Mouse (Mus musculus) activated CD4-positive, CD25-positive, alpha-beta regulatory T cell, adult 4 months (primary cell): ENCODE results near the gene Col17a1. TPM values are rescaled to one million over a fixed set of nuclear protein-coding genes. Genes with fewer than 3 reads are reported as not detected.

Experiments
- ATAC-seq: one replicate; pipeline ENCODE4 v1.8.0; 2017
- polyA plus RNA-seq, 2 experiments: library from polyadenylated mRNA; unstranded; fragments of 100-300 nt; shearing (Covaris generic); gene quantifications; one replicate each; pipeline ENCODE4 v1.2.1; 2017

Gene Col17a1
- polyA plus RNA-seq, 2 experiments from 2014 or later: not detected

DNA sequence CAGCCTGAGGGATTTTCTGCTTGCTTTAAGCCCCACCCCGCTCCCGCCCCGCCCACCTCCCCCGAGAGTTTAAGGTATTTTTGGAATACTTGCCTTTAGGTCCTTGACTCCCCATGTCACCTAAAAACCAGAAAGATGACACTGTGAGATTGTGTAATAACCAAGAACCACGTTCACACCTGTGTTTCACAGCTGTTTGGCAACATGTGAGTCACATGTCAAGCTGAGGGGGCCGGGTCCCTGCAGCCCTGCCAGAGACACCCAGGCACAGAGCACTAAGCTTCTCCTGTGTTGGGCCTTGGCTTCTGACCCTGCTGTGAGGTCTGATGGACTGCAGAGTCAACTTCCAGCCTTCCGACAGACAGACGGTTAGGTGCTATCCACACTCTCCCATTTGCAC is 24.3 kb downstream of the Col17a1 start:
- no peak for ATAC-seq

DNA sequence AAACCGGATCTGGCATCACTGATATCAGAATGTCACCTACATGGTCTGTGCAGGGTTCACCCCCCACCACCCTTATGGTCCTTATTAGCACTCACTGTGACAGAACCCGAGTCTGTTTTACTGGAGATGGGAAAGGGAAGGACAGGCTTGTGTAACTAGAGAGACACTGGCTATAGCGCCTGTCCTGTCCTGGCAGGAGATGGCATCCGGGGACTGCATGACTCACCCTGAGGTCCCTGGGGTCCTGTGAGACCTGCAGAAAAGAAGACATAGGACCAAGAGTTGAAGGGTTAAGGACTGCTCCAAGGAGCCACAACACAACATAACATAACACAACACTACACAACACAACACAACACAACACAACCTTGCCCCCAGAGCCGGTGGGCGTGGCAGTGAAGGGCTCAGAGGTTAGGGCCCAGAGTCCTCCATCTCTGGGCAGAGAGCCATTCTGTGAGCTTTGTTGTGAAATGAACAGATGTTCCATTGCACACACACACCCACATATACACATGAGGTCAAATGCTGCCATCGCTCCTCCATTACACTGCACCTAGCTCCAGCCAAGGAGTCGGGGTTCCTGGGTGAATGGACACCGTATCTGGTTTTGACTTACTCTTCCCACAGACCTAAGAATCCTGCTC is 32.0 kb downstream of the Col17a1 start:
- ATAC-seq: no peak

DNA sequence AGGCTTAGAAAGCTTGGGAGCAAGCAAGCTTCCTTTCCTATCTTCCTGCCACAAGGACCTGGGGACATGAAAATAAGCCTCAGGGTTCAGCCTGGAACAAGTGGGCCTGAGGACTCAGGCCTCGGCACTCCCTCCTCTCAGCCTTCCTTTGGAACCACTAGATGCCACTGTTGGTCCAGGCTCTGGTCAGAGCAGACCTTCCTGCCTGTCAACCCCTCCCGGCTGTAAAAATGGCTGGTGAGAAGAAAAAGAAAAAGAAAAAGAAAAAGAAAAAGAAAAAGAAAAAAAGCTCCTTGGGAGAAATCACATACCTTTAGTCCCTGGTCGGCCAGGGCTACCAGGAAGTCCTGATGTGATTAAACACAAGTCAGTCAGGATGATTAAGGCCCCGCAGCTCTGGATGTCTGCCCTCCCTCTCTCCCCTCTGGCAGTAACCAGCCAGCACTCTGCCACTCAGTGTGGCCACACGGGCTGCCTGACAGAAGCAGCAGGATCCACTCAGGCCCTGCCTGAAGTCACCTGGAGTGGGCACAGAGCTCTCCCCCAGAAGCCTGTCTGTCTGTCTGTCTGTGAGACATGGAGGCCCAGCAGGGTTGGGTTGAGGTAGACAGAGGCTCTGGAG is 32.9 kb downstream of the Col17a1 start:
- ATAC-seq: no peak

DNA sequence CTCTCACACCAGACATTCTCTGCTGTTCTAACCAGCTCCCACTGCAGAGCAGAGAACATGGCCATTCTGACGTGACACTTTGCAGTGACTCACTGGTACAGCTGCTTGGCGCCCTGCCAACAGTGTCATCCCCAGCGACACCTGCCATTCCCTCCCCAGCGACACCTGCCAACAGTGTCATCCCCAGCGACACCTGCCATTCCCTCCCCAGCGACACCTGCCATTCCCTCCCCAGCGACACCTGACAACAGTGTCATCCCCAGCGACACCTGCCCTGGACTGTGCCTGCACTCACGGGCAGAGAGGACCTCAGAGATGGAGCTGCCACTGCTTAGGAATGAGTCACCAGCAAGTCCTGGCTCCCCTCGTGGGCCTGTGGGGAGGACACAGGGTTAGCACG is 37.0 kb downstream of the Col17a1 start:
- no peak for ATAC-seq

DNA sequence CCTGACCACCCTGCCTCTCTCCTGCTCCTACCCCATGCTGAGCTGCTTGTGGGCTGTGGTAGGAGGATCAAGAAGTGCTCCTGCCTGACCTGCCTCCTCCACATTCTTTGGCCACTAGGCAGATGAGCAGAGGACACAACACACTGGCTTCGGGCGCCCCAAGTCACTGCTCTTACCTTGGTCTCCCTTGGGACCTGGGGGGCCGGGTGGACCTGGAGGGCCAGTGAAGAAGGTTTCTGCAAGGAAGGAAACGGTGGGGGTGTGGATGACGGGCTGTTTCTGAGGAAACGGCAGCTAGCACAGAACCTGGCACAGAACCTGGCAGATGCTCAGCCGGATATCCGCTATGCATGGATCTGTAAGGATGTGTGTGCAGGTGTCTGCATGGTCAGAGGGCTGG is 38.7 kb downstream of the Col17a1 start:
- no peak for ATAC-seq

DNA sequence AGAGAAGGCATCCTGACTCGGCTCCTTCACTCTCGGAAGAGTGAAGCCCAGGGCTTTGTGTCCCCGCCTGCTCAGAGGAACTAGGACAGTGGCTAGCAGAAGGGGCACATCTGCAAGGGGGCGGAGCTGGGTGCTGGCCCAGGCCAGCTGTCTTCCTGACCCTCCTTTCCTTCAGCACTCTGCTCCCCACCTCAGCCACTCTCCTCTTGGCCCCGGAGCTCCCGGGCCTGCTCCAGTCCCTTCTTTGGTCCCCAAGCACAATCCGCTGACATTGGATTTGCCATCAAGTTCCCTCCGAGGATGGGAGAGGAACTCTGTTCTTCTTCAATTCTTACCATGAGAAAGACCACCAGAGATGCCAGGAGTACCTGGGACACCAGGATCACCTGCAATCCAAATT is 39.6 kb downstream of the Col17a1 start:
- ATAC-seq: no peak

DNA sequence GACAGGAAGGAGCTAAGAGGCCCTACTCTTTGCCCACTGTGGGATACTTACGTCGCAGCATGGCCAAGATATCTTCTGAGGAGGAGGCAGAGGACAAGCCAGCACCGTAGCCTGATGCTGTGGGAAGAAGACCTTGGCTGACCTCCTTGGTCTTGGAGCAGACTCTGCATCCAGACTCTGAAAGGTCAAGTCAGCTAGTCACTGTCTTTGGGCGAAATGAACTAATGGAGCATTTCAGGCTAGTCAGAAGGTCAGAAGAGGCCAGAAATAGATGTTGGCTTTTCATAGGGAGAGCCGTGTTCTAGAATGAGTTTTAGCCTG is 40.8 kb downstream of the Col17a1 start:
- ATAC-seq: no peak

DNA sequence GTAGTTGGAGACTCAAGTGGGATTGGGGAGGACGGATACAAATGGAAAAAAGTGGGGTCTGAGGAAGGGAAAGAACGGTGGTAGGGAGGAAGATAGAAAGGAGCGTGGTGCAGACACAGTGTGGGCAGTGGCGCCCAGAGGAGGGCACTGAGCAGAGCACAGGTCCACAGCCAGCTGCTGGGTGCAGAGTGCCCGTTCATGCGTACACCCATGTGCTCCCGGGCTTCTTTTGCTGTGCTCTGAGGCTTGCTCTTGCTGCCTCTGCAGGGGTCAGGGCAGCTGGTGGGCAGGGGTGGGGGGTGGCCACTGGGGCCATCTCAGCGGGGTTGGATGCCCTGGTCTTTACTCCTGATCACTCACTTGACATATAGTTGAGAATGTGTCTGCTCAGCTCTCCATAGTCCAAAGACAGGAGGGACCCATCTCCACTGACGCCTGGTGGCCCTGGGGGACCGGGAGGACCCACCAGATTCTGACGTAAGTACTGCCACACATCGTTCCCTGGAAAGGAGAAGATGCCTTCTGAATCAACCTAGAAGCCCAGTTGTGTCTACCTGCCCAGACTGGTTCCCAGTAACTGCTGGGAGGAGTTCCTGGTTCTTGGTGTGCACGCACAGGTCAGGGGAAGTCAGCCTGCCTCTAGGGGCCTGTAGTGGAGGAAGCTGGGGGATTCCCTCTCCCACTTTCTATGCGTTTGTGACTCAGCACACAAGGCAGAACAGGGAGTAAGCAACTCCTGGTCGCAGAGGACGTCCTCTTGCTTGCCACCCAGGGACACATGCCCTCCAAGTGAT is 41.3 kb downstream of the Col17a1 start:
- ATAC-seq: no peak

DNA sequence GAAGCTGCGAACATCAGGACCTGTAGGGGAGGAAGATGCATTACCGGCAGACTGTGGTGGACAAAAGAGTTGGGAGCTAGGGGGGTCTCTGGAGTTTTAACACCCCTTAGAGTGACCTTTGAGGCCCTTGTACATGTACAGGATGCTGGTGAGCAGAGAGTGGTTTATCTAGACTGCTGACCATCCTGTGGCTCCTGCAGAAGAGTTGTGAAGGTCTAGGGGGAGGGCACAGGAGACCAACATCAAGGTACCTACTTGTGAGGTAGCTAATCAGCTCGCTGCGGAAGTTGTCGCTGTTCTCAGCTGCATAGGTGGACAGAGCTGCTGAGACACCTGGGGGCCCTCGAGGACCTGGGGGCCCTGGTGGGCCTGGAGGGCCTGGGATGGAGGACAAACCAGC is 42.8 kb downstream of the Col17a1 start:
- no peak for ATAC-seq

DNA sequence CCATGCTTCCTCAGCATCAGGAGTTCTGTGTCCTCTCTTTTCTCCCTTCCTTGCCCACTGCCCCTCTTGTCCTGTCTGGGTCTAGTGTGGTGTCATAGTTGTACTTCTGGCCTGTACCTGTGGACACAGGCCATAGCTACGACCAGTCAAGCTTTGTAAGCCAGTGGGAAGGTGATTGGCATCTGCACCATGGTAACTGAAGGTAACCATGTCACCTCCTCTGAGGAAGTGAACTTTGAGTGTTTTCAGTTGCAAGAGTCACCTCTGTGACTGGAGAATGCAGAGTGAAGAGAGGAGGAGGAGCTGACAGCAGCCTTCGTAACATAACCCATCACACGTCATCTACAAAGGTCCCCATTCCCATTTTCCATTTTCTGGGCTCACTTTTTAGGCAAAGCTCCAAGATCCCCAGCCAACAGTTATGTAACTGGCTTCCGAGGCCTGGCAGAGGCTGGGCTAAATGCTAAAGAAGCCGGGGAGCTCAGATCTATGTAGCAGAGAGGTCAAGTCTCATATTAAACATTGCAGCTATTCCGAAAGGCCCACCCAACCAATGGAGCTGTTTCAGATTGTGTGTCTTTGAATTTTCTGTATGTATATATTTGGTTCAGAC is 45.3 kb downstream of the Col17a1 start:
- ATAC-seq: no peak

DNA sequence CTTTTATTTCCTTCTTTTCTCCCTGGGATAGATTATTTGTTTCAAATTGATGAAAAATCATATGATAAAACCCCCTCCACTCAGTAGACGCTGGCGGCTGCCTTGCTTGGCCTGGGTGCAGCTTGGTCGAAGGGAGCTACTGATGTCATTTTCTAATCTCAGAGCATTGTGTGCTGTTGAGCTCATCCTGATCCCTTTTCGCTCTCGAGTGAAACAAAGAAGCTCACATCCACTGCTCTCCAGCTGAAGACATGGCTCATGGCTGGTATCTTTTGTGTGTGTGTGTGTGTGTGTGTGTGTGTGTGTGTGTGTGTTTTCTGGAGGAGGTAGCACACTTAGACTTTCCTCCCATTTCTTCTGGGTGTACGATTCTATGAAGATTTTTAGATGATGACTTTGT is 46.3 kb downstream of the Col17a1 start:
- no peak for ATAC-seq

DNA sequence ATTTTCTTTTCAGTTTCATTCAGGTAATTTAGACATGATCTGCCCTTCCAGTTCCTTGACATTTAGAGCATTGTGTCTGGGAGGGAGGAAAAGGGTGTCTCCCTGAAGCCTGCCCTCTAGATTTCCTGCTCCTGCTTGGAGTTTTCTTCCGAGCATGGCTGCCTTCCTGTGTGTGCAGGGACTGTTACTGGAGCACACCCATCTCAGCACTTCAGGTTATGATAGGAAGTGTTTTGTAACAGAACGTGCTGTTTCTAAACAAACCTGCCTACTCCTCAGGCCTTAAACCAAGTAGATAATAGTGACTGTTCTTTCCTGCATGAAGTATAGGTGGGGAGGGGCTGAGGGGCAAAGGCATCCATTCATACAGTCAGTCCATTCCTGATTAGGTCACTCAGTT is 48.0 kb downstream of the Col17a1 start:
- no peak for ATAC-seq

DNA sequence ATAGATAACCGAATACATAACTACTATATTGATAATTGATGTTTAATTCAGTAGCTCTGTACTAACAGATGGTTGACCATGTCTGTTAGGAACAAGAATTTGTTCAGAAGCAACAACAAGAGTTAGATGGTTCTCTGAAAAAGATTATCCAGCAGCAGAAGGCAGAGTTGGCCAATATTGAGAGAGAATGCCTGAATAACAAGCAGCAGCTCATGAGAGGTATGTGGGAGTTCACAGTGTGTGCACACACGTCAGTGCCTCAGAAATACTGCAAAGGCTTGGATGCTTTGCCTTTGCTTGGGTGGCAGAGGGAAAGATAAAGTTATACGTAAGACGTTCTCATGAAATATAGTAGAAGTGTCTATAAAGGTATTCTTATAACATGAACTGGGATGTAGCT is 56.5 kb downstream of the Col17a1 start:
- no peak for ATAC-seq

DNA sequence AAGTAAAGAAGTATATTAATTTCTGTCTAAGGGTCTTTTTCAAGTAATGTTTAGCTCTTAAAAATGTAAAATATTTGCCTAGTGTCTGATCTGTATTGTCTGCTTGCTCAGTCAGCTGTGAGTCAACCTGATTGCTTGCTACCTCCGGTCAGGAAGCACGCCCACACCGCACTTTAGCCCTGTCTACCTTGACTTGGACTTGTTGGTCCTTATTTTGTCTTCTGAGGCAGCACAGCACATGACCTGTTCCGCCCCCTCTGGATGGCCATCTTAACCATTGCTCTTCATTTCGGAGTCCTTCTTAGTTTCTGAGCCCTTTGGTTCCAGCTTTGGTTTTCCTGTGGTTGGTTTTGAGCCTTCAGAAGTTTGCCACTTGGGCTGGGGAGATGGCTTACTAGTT is 60.1 kb downstream of the Col17a1 start:
- no peak for ATAC-seq

DNA sequence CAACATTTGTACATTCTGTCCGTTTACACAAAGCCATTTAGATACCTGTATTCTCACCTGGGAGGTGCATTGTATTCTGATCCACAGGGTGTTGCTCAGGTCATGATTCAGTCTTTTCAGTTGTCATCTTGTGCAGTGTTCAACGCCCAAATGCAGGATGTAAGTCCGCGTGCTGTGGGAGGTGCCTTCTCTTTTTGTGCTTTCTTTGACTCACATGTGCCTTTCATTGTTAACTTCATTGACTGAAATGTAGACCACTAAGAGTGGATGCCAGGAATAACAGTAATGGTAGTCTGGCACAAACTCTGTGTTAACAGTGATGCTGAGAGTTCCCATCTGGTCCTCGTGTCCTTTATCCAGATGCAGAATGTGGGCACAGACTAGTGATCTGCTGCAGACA is 61.5 kb downstream of the Col17a1 start:
- ATAC-seq: no peak

DNA sequence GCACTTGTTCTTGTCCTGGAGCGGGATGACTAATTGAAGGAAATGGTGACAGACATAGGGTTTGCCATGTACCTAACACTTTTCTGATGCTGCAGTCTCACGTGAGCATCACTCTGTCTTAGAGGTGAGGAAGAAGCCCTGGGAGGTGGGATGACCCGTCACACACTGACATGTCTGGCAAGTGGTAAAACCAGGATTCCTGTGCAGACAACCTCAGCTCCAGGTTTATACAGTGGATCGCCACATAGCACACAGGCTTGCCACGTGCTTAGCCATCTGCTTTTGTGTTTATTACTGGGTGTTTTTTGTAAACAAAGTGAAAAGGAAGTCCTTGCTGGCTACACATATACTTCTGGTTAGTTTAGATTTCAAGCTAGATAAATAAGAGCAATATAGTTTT is 62.8 kb downstream of the Col17a1 start:
- no peak for ATAC-seq

DNA sequence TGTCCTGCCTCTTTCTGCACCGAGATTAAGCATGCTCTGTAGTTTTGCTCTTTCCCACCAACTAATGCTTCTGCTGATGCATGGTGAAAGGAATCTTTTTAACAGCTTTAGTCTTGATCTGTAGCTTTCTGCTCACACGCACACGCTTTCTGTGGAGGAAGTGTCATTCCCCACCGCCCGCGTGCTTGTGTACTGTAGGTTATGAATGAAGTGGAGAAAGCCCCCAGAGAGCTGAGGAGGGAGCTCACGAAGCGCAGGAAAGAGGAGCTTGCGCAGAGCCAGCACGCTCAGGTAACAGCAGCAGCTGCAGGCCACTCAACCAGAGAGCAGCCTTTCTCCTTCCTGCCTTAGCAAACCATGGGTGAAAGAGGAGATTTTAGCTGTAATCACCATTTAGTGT is 64.4 kb downstream of the Col17a1 start:
- ATAC-seq: no peak

DNA sequence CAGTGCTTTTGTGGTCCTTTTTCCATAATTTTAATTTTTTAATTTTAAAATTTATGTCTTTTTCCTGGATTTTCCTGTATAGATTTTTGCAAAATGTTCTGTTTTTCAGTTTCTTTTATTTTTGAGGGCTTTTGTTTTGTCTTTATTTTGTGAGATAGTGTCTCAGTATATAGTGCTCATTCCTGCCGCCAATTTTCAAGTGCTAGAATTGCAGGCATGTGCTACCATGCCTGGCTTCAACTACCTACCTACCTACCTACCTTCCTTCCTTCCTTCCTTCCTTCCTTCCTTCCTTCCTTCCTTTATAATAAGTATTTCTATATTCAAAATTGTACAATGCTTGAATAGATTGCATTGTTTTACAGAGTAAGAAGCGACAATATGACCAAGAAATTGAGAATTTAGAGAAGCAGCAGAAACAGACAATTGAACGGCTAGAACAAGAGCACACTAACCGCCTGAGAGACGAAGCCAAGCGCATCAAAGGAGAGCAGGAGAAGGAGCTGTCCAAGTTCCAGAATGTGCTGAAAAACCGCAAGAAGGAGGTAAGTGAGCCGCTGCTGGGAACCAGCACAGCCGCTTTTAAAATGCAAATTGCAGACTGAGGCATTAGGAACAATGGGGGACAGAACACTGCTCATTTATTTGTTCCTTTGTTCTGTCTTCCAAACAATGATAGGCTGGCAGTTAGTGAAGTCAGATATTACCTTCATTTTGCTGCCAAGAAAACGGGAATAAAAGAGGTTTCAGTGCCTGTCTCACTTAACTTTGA is 66.8 kb downstream of the Col17a1 start:
- no peak for ATAC-seq

DNA sequence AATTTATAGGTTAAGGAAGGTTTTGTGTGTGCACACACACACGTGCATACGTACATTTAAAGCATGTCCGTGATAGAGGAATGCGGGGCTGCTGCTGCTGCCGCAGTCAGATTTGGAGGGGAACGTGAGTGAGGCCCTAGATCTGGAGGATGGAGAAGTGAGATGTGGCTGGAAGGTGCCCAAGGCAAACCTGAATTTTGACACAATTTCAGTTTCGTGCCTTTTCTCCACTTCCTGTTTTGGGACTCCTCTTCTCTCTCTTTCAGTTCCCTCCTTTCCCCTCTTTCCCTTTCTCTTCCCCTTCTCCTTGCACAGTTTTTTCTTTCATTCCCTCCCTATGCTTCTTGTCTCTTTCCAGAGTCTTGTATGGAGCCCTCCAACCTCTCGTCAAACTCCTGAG is 70.4 kb downstream of the Col17a1 start:
- no peak for ATAC-seq

DNA sequence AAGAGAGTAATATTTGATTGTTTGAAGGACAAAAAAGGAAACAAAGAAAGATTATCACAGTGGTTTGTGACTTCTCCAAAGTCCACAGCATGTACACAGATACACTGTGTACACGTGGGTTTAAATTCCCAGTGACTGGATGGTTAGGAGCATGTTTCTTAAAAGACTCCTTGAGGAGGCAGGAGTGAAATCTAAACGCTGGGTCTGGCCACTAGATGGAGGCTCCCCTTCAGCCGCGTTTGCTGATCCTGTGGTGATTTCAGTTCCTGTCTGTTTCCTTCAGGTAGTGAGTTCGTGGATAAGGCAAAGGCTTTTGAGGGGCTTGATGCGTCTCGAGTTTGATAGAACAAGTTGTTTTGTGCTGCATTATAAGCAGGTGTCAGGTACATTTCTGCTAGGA is 78.5 kb downstream of the Col17a1 start:
- no peak for ATAC-seq

DNA sequence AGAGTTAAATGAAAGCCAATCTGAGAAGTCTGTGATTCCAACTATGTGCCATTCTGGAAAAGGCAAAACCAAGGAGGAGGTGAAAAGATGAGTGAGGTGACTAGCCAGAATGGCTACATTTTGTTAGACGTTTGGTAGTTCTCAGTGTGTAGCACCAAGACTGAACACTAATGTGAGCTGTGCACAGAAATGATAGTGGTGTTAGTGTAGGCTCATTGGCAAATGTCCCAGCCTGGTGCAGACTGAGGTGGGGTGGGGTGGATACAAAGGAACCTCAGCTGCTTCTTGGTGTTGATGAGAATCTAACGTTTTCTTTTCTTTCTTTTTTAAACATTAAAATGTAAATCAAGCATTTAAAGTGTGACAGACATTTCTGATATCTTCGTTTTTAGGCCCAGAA is 83.4 kb downstream of the Col17a1 start:
- no peak for ATAC-seq
